Mouse (Mus musculus) stomach, postnatal 0 days (tissue): ENCODE results near the gene Ppp3ca. TPM values are rescaled to one million over a fixed set of nuclear protein-coding genes. Genes with fewer than 3 reads are reported as not detected.

Experiments used
- ATAC-seq: fragments of 200-750 bp; cut with Nextera tagmentation; 2 replicates; pipeline ENCODE4 v1.8.0; 2017; ENCODE audit not compliant: low FRiP score, low TSS enrichment
- DNase-seq: peaks from one replicate; pipeline ENCODE4 v3.0.0-alpha.2; 2016; ENCODE audit warnings: low spot score
- H3K27ac ChIP-seq: fragments of 300-500 bp; sonication (generic); replicated peaks from 2 replicates; pipeline ENCODE4 v1.5.1; 2014; ENCODE audit warnings: mild to moderate bottlenecking, control low read depth
- H3K27me3 ChIP-seq: fragments of 300-500 bp; sonication (generic); 2 replicates; pipeline ENCODE4 v1.6.1; 2014; ENCODE audit warnings: low read length; ENCODE audit not compliant: control insufficient read depth, insufficient read depth
- H3K36me3 ChIP-seq: fragments of 300-500 bp; sonication (generic); 2 replicates; pipeline ENCODE4 v1.6.1; 2014; ENCODE audit warnings: low read length, mixed read lengths; ENCODE audit not compliant: control insufficient read depth, insufficient read depth
- H3K4me1 ChIP-seq: fragments of 300-500 bp; sonication (generic); replicated peaks from 2 replicates; pipeline ENCODE4 v1.6.1; 2014; ENCODE audit warnings: antibody characterized with exemption; ENCODE audit not compliant: control insufficient read depth, insufficient read depth
- H3K4me2 ChIP-seq: fragments of 300-500 bp; sonication (generic); replicated peaks from 2 replicates; pipeline ENCODE4 v1.6.1; 2014; ENCODE audit warnings: low read depth, mild to moderate bottlenecking, control low read depth, moderate library complexity
- H3K4me3 ChIP-seq: fragments of 300-500 bp; sonication (generic); 2 replicates; pipeline ENCODE4 v1.5.1; 2014; ENCODE audit warnings: low read depth, low read length, control low read depth
- H3K9ac ChIP-seq: fragments of 300-500 bp; sonication (generic); 2 replicates; pipeline ENCODE4 v1.6.1; 2014; ENCODE audit warnings: mild to moderate bottlenecking, low read length, control low read depth, mixed read lengths
- H3K9me3 ChIP-seq: fragments of 300-500 bp; sonication (generic); 2 replicates; pipeline ENCODE4 v1.6.1; 2016; ENCODE audit warnings: low read length; ENCODE audit not compliant: control insufficient read depth
- CTCF ChIP-seq: IDR thresholded peaks from 2 replicates; pipeline ENCODE4 v1.5.1; 2016; ENCODE audit warnings: antibody characterized with exemption, low read depth, mild to moderate bottlenecking, moderate library complexity
- EP300 ChIP-seq: optimal IDR thresholded peaks from 2 replicates; pipeline ENCODE3; 2016; ENCODE audit warnings: antibody characterized with exemption
- WGBS: fragments of 180-500 bp; shearing (Covaris S2); extraction: QIAGEN DNeasy Blood & Tissue Kit; methylation state at CpG from one replicate; pipeline ENCODE4 v1.1.7; 2014; 5-methylcytosine and 5-hydroxymethylcytosine counted together
- polyA plus RNA-seq: library from polyadenylated mRNA; unstranded; fragments of >200 nt; fragmentation: Nextera tagmentation; extraction: Ambion mirVana; gene quantifications from 2 replicates; pipeline ENCODE4 v1.2.1, GENCODE M21; 2015

Gene Ppp3ca
- polyA plus RNA-seq, 1 experiment from 2014 or later, result 50.2 TPM

DNA sequence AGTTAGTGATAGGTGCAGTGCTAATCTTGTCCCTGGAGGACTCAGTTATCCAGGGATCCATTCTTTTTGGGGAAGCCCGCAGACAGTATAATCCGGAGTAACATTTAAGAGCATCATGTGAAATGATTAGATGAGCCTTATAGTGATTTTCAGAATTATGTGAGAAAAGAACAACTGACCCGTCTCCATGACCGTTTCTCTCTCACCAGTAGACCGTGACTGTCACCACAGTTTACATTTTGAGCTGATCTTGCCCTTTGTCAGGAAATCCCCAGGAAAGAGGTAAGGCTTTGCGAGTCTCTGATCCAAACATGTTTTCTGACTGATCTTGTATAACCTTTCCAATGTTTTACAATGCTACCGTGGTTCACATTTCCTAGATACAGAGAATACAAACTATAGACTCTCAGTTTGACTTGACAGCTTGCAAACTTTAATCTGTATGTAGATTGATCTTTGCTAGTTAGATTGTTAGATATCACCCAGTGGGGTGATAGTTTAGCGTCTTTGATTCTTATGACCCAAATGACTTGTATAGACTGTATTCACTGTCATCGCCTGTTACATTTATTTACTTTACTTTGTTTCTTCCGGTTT, 40.5 kb downstream of the Ppp3ca start:
- H3K27ac ChIP-seq, result no peak overlapping the region
- DNase-seq, result no peak
- WGBS, result 50% methylated on average over 10 of the region's 10 CpGs
- no peaks in the 10 kb centered on the region for H3K27me3 ChIP-seq
- no peak for TF ChIP-seq CTCF
- TF ChIP-seq EP300, result no peak
- H3K4me3 ChIP-seq, result no peak overlapping the region
- no peaks in the 10 kb centered on the region for H3K9me3 ChIP-seq
- ATAC-seq, result no peak
- H3K9ac ChIP-seq, result no peak overlapping the region
- no peaks in the 10 kb centered on the region; the same call in 1 of the 2 replicates for H3K4me1 ChIP-seq
- H3K4me2 ChIP-seq, result no peak overlapping the region
- H3K36me3 ChIP-seq, result no peaks in the 10 kb centered on the region

DNA sequence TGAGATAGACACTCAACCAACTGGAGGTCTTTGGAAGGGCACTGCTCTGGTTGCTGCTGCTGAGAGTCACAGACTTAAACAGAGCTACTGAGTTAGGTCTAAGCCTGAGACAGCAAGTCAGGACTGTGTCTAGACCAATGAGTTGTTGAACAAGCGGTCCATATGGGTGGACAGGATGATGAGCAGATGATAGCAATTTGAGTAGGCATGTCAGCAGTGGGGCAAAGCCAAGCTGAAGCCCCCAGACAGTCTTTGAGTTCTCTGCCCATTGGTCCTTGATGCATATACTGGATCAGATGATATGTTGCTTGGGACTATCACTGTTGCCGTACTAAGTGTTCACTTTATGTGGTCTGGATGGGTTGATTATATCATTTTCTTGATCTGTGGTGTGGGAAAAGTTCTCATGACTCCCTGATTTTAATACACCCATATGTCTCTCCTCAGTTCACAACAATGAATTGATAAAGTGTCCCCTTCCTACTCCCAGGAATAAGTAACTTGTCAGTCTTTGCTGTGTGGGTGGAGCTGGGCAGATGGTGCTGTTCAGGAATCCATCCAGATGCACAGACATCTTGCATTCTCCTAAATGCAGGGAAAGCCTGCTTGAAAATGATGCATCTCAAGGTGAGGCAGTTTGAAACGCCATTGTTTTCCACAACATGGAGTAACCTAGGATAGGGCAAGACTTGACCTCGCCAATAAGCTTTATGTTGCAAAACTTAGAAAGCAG, 44.5 kb downstream of the Ppp3ca start:
- Histone ChIP-seq H3K27me3 (no peaks in the 10 kb centered on the region), H3K9ac (no peak overlapping the region), H3K4me2 (no peak overlapping the region), H3K4me3 (no peak overlapping the region), H3K36me3 (no peaks in the 10 kb centered on the region), H3K27ac (no peak overlapping the region), H3K4me1 (no peaks in the 10 kb centered on the region), H3K9me3 (no peaks in the 10 kb centered on the region)
- DNase-seq, result no peak
- ATAC-seq, result no peak
- TF ChIP-seq CTCF (no peak), EP300 (no peak)
- 91% methylated on average over 4 of the region's 4 CpGs for WGBS

DNA sequence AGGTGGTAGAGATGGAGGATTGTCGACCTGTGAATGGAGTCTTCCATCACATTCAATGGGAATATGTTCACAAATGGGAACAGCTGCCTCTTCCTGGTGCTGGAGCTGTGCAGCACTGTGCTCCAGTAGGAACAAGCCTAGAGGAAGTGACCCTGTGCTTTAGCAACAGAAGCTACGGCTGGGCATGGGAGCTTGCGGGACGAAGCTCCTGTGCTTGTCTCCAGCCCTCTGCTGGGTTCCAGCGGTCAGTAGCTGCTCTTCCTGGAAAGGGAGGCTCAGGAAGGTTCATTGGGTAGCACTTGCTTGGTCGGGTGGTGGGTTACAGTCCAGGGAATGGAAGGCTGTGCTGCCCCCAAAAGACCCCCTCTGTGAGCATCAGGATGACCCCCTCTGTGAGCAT, 46.3 kb downstream of the Ppp3ca start:
- no peak overlapping the region for H3K27ac ChIP-seq
- 89% methylated on average over 6 of the region's 6 CpGs for WGBS
- no peaks in the 10 kb centered on the region for H3K9me3 ChIP-seq
- H3K36me3 ChIP-seq, result no peaks in the 10 kb centered on the region
- ATAC-seq (no peak), DNase-seq (no peak)
- TF ChIP-seq CTCF (no peak), EP300 (no peak)
- H3K4me1 ChIP-seq, result no peaks in the 10 kb centered on the region
- no peaks in the 10 kb centered on the region for H3K27me3 ChIP-seq
- no peak overlapping the region for H3K9ac ChIP-seq
- no peak overlapping the region for H3K4me2 ChIP-seq
- H3K4me3 ChIP-seq, result no peak overlapping the region

DNA sequence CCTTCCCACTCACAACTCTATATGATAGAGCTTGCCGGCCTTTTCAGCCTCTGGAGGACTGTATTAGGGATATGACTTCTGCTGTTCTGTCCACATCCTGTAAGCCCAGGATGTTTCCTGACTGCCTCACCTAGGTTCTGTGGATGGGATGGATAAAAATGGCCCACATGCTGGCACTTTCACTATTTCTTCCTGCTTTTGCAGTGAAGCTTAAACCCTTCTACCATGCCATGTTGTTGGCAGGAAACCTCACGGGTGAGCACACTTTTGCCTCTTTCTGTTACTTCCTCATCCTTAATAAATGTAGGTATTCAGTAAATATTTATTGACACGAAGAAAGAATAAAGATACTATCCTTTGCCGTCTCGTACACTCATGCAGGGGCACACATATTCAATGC, 48.5 kb downstream of the Ppp3ca start:
- 86% methylated on average over 5 of the region's 5 CpGs for WGBS
- Histone ChIP-seq H3K36me3 (no peaks in the 10 kb centered on the region), H3K9ac (no peak overlapping the region), H3K4me2 (no peak overlapping the region), H3K4me3 (no peak overlapping the region), H3K27me3 (no peaks in the 10 kb centered on the region), H3K27ac (no peak overlapping the region), H3K4me1 (no peaks in the 10 kb centered on the region), H3K9me3 (no peaks in the 10 kb centered on the region)
- ATAC-seq (no peak), DNase-seq (no peak)
- TF ChIP-seq CTCF, result no peak
- TF ChIP-seq EP300, result no peak

DNA sequence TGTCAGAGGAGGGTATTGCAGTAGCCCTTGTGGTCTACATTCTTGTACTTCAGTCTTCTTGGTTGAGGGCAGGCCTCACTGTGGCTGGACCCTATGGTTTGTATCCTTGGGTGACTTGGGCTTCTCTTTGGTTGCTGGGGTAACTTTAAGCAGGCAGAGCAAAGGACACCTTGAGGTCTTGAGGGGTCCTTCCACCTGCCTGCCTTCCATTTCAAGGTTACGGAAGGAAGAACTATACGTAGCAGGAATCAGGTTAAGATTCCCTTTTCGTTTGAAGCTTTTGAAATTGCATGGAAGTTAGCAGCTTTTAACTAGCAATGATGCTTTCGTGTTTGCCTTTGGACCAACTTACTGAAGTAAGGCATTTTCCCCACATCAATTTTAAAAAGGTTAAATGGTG, 51.3 kb downstream of the Ppp3ca start:
- Histone ChIP-seq H3K4me1 (no peaks in the 10 kb centered on the region), H3K4me3 (no peak overlapping the region), H3K27ac (no peak overlapping the region), H3K9me3 (no peaks in the 10 kb centered on the region), H3K9ac (no peak overlapping the region), H3K27me3 (no peaks in the 10 kb centered on the region), H3K4me2 (no peak overlapping the region), H3K36me3 (no peaks in the 10 kb centered on the region)
- WGBS, result 93% methylated on average over 4 of the region's 4 CpGs
- TF ChIP-seq EP300, result no peak
- TF ChIP-seq CTCF, result no peak
- DNase-seq (no peak), ATAC-seq (no peak)

DNA sequence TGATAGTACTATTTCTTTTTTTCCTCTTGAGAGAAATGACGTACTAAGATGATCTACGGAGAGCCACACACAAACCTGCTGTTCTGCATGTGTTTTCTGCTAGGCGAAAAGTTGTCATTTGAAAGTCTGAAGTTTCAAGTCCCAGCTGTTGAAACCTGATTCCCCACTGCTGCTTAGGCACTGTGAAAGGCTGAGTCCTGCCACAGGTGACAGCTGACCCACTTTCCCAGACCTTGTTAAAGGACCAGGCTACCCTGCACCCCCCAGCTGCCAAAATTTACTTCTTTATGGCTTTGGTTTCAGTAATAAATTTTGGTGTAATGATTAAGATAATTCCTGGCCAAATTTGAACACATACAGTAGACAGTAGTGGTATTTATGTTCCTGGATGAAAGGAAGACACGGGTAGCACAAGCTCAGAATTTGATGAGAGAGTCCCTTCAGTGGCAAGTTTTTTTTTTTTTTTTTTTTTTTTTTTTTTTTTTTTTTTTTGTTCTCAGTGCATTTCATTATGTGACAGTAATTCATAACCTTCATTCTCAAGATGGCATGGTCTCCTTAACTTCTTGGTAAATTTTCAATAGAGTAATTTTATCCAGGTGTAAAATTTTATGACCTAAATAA, 52.0 kb downstream of the Ppp3ca start:
- TF ChIP-seq EP300 (no peak), CTCF (no peak)

More for the DNA sequence above, 52.0 kb downstream of the Ppp3ca start:
- H3K27me3 ChIP-seq, result no peaks in the 10 kb centered on the region
- no peaks in the 10 kb centered on the region for H3K36me3 ChIP-seq
- no peak overlapping the region for H3K4me3 ChIP-seq
- no peak overlapping the region for H3K4me2 ChIP-seq
- H3K4me1 ChIP-seq, result no peaks in the 10 kb centered on the region
- H3K9me3 ChIP-seq, result no peaks in the 10 kb centered on the region
- 66% methylated on average over 4 of the region's 4 CpGs for WGBS
- H3K9ac ChIP-seq, result no peak overlapping the region
- ATAC-seq, result no peak
- no peak for DNase-seq
- no peak overlapping the region for H3K27ac ChIP-seq
